Mouse (Mus musculus) bone marrow macrophage, adult 2 months (primary cell): Measurements from ENCODE around the gene Gm11639. TPM values are rescaled to one million over a fixed set of nuclear protein-coding genes. Genes with fewer than 3 reads are reported as not detected.

Experiments used
- H3K27ac ChIP-seq: 2 replicates; pipeline ENCODE4 v1.5.1; 2012; ENCODE audit warnings: low read depth, low read length; ENCODE audit not compliant: insufficient read depth
- H3K4me1 ChIP-seq: 2 replicates; pipeline ENCODE4 v1.6.1; 2012; ENCODE audit warnings: low read length; ENCODE audit not compliant: control insufficient read depth, insufficient read depth
- H3K4me3 ChIP-seq: 2 replicates; pipeline ENCODE4 v1.5.1; 2012; ENCODE audit warnings: mild to moderate bottlenecking, low read length, moderate library complexity; ENCODE audit not compliant: insufficient read depth
- CTCF ChIP-seq: IDR thresholded peaks from 2 replicates; pipeline ENCODE4 v1.5.1; 2012; ENCODE audit warnings: low read depth, mild to moderate bottlenecking, low read length, moderate library complexity
- POLR2A ChIP-seq: IDR thresholded peaks from 2 replicates; pipeline ENCODE4 v1.6.1; 2012; ENCODE audit warnings: mild to moderate bottlenecking, low read depth, low read length, borderline replicate concordance
- polyA plus RNA-seq: library from polyadenylated mRNA; stranded (reverse); fragments of >200 nt; gene quantifications from 2 replicates; pipeline ENCODE4 v1.2.4, GENCODE M21; 2012; ENCODE audit not compliant: missing spikeins, insufficient read depth, insufficient read length

Gm11639 gene
- not detected in 2 replicates for polyA plus RNA-seq

- Histone ChIP-seq H3K4me1 (no peaks in the 10 kb centered on the region), H3K27ac (no peak within 1 kb of the TSS), H3K4me3 (no peak within 1 kb of the TSS)
- TF ChIP-seq POLR2A (no peak), CTCF (no peak)
These were observed at the start of gene Gm11639 for GRCm38 (mm10) chr11:104685548-104685947. Gene Gm11639, plus strand, starts transcription at chr11:104685707.

- Histone ChIP-seq H3K27ac (no peak overlapping the region), H3K4me3 (no peak overlapping the region), H3K4me1 (peaks cover 12% of the 10 kb centered on the region)
- TF ChIP-seq POLR2A: no peak
- TF ChIP-seq CTCF: no peak
These were observed 48.5 kb upstream of the Gm11639 start for GRCm38 (mm10) chr11:104637010-104637409.

- TF ChIP-seq POLR2A (no peak), CTCF (no peak)
- H3K4me3 ChIP-seq: no peak overlapping the region
- no peak overlapping the region for H3K27ac ChIP-seq
- H3K4me1 ChIP-seq: peaks cover 12% of the 10 kb centered on the region
These were observed 47.5 kb upstream of the Gm11639 start for GRCm38 (mm10) chr11:104638006-104638405.

GRCm38 (mm10) chr11:104638906-104639305 lies 46.6 kb upstream of the Gm11639 start:
- Histone ChIP-seq H3K4me3 (no peak overlapping the region), H3K27ac (no peak overlapping the region), H3K4me1 (peaks cover 12% of the 10 kb centered on the region)
- TF ChIP-seq CTCF (no peak), POLR2A (no peak)

- Histone ChIP-seq H3K4me3 (no peak overlapping the region), H3K27ac (no peak overlapping the region), H3K4me1 (peaks cover 12% of the 10 kb centered on the region)
- TF ChIP-seq POLR2A (no peak), CTCF (no peak)
These were observed 45.9 kb upstream of the Gm11639 start for GRCm38 (mm10) chr11:104639634-104640033.

DNA sequence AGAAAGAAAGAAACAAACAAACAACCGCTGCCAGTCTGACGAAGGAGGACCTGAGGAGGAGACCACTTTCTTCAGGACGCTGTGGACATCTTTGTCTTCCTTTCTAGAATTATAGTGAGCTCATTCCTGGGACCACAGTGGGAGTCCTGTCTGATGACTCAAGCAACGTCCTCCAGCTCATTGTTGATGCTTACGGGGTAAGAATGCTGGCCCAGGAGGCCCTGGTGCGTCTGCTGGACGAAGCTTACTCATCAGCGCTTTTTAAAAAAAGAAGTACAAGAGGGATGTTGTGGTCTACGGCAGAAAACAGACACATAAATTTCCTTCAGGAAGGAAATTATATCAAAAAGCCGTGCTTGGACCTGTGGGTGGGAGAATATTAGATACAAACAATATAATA lies 44.6 kb upstream of the Gm11639 start:
- Histone ChIP-seq H3K27ac (no peak overlapping the region), H3K4me1 (peaks cover 12% of the 10 kb centered on the region)
- TF ChIP-seq CTCF (no peak), POLR2A (no peak)

GRCm38 (mm10) chr11:104643236-104643635 lies 42.3 kb upstream of the Gm11639 start:
- peaks cover 20% of the 10 kb centered on the region for H3K4me1 ChIP-seq
- no peak overlapping the region for H3K4me3 ChIP-seq
- no peak for TF ChIP-seq CTCF
- H3K27ac ChIP-seq: no peak overlapping the region

More for the DNA sequence above, 44.6 kb upstream of the Gm11639 start:
- H3K4me3 ChIP-seq: no peak overlapping the region

DNA sequence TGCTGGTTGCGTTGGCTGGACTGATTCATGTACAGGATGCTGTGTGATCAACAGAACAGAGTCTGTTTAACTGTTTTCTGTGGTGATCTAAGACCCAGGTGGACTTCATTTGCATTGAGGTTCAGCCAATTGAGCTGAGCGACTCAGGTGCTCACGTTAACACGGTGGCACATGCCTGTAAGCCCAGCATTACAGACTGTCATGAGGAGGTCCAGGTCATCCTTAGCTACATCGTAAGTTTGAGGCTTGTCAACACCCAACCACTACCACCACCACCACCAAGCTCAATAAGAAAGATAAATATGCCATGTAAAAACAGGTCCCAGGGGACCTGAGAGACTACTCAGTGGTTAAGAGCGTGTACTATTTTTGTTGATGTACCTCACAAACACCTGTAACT lies 40.1 kb upstream of the Gm11639 start:
- H3K4me3 ChIP-seq: no peak overlapping the region
- TF ChIP-seq CTCF (no peak), POLR2A (no peak)
- peaks cover 20% of the 10 kb centered on the region for H3K4me1 ChIP-seq
- H3K27ac ChIP-seq: no peak overlapping the region

- Histone ChIP-seq H3K4me3 (no peak overlapping the region), H3K27ac (no peak overlapping the region), H3K4me1 (peaks cover 15% of the 10 kb centered on the region)
- no peak for TF ChIP-seq POLR2A
- no peak for TF ChIP-seq CTCF
These were observed 39.3 kb upstream of the Gm11639 start for GRCm38 (mm10) chr11:104646173-104646572.

- H3K27ac ChIP-seq: no peak overlapping the region
- TF ChIP-seq CTCF (no peak), POLR2A (0 out of 2 replicates have a peak, but pooled peaks have one; percentile 36)
- H3K4me3 ChIP-seq: no peak overlapping the region
- H3K4me1 ChIP-seq: peaks cover 11% of the 10 kb centered on the region
These were observed 38.9 kb upstream of the Gm11639 start for GRCm38 (mm10) chr11:104646611-104647010.
